Mouse (Mus musculus): ENCODE measurements around the gene Spag9.
"Not testable (repeated sequence)": the region's sequence is repeated elsewhere in the genome, so short reads cannot be mapped to it uniquely, and the experiment has no call there.

The Spag9 gene

DNA sequence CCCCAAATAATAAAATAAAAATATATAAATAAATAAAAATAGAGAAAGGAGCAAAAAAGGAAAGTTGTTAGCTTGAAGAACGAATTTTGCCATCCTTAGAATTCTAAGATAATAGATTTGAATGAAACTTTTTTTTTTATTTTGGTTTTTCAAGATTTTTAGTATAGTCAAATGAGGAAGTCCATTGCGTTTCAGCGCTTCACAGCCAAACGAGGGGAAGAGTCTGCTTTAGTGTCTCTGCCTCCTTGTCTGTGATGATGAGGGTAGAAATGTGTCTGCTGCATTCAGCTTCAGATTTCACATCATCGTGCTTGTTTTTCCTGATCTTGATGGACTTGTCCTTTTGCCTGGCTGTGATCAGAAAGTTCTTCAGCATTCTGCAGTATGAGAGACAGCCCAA is 10.6 kb upstream of the Spag9 start:
- DNase-seq (ENCODE audit: extremely low spot score, low read depth, low spot score), result no peak

- no peak for DNase-seq (ENCODE audit: extremely low spot score, low read depth, low spot score)
Observed at GRCm38 (mm10) chr11:93986298-93986697, 9.6 kb upstream of the Spag9 start.

- DNase-seq (ENCODE audit: extremely low spot score, low read depth, low spot score), result no peak
Observed at GRCm38 (mm10) chr11:93987026-93987425, 8.9 kb upstream of the Spag9 start.

GRCm38 (mm10) chr11:93987625-93988327 is 8.1 kb upstream of the Spag9 start:
- DNase-seq (ENCODE audit: extremely low spot score, low read depth, low spot score), result no peak

GRCm38 (mm10) chr11:93988328-93989062 is 7.4 kb upstream of the Spag9 start:
- DNase-seq (ENCODE audit: extremely low spot score, low read depth, low spot score), result no peak

GRCm38 (mm10) chr11:93994531-93994930 is 1.4 kb upstream of the Spag9 start:
- no peak for DNase-seq (ENCODE audit: extremely low spot score, low read depth, low spot score)

DNA sequence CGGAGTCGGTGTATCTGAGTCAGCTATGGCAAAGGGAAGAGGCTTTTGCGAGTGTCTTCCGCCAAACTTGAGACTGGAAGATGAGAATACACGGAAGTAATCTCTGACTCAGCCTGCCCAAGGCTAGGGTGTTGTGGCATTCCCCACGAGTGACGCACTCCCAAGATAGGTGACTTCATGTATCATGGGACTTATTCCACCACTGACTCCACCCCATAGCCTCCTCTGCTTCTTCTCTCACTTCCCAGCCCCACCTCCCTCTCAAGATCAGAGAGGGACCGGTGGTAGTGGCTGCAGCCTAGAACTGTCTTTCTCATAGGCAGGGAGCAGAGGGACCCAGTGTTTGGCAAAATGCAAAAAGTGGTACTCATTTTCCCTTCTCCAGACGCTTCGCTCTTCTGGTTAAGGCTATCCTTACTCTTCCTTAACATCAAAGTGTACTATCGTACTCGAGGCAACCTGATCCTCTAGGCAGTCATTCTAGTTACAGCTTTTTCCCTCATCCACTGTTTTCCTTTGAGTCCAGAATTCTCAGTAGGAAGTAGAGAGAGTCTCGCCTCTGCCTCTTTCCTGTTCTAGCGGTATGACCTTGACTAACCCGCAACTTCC is 676 bp upstream of the Spag9 start:
- DNase-seq (ENCODE audit: extremely low spot score, low read depth, low spot score), result no peak

GRCm38 (mm10) chr11:93996306-93997140 is 632 bp downstream of the Spag9 start:
- no peak for DNase-seq (ENCODE audit: extremely low spot score, low read depth, low spot score)

GRCm38 (mm10) chr11:93997141-93997775 is 1.4 kb downstream of the Spag9 start:
- no peak for DNase-seq (ENCODE audit: extremely low spot score, low read depth, low spot score)

DNA sequence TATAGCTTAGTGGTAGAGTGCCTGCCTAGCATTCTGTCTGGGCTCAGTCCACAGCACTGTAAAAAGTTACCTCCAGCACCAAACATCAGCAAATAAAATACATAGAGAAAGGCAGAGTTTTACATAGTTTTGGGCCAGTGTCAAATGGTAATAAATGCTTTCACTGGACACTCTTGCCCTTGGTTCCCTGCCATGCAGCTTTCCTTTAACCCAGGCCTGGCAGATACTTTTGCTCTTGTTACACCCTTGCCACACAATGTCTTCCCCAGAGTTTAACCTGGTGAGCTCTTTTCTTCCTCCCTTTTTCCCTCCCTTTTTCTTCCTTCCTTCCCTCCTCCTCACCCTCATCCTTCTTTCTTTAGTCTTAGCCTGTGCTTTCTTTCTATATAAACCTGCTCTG is 3.4 kb downstream of the Spag9 start:
- DNase-seq (ENCODE audit: extremely low spot score, low read depth, low spot score), result no peak

- no peak for DNase-seq (ENCODE audit: extremely low spot score, low read depth, low spot score)
Observed at GRCm38 (mm10) chr11:94003346-94003745, 7.5 kb downstream of the Spag9 start.

- DNase-seq (ENCODE audit: extremely low spot score, low read depth, low spot score), result no peak
Observed at GRCm38 (mm10) chr11:94019091-94019490, 23.2 kb downstream of the Spag9 start.

DNA sequence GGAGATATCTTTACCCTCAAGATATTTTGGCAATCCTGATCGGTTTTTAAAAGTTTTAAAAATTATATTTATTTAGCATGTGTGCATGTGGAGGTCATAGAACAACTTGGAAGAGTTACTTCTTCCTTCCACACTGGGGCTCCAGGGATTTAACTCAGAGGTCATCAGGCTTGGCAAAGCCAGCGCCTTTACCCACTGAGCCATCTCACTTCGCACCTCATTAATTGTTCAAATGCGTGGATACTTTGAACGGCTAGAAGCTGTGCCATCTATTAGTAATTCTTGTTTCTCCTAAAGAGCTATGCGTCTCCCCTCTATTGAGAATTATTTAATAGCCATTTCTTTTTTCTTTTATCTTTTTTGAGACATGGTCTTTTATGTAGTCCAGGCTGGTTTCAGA is 24.5 kb downstream of the Spag9 start:
- no peak for DNase-seq (ENCODE audit: extremely low spot score, low read depth, low spot score)

- DNase-seq (ENCODE audit: extremely low spot score, low read depth, low spot score), result no peak
Observed at GRCm38 (mm10) chr11:94026289-94026688, 30.4 kb downstream of the Spag9 start.

DNA sequence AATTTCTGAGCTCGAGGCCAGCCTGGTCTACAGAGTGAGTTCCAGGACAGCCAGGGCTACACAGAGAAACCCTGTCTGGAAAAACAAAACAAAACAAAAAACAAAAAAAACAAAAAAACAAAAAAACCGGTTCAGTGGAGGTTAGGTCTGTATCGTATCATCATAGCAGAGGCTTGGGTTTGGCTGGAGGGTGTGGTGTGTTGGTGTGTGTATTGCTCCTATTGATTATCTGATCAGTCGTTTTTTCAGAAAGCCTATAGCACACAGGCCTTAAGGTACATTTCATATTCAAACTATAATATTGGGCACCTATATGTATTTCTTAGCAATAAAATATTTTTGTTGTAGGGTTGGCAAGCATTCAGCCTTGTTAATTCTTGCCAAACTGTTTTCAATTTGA is 36.2 kb downstream of the Spag9 start:
- DNase-seq (ENCODE audit: extremely low spot score, low read depth, low spot score), result no peak

GRCm38 (mm10) chr11:94032971-94033370 is 37.1 kb downstream of the Spag9 start:
- no peak for DNase-seq (ENCODE audit: extremely low spot score, low read depth, low spot score)

DNA sequence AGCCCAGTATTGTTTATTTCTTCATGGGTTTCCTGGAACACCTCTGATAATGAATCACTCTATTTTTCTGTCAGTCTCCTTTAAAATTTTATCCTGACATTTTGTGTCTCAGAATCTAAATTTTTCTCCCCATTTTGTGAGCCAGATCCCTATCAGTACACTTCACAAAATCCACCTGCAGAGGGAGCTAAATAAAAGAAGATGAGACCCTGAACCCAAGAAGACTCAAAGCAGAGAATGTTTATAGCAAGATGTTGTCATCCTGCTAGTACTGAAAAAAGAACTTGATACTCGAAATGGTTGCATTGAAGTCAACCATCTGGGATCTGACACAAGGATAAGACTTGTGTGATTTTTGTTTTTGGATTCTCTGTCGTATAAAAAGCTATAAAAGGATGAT is 40.1 kb downstream of the Spag9 start:
- DNase-seq (ENCODE audit: extremely low spot score, low read depth, low spot score), result no peak

GRCm38 (mm10) chr11:94041475-94041874 is 45.6 kb downstream of the Spag9 start:
- DNase-seq (ENCODE audit: extremely low spot score, low read depth, low spot score), result no peak

- not testable (repeated sequence) for DNase-seq (ENCODE audit: extremely low spot score, low read depth, low spot score)
Observed at GRCm38 (mm10) chr11:94042301-94042700, 46.4 kb downstream of the Spag9 start.

DNA sequence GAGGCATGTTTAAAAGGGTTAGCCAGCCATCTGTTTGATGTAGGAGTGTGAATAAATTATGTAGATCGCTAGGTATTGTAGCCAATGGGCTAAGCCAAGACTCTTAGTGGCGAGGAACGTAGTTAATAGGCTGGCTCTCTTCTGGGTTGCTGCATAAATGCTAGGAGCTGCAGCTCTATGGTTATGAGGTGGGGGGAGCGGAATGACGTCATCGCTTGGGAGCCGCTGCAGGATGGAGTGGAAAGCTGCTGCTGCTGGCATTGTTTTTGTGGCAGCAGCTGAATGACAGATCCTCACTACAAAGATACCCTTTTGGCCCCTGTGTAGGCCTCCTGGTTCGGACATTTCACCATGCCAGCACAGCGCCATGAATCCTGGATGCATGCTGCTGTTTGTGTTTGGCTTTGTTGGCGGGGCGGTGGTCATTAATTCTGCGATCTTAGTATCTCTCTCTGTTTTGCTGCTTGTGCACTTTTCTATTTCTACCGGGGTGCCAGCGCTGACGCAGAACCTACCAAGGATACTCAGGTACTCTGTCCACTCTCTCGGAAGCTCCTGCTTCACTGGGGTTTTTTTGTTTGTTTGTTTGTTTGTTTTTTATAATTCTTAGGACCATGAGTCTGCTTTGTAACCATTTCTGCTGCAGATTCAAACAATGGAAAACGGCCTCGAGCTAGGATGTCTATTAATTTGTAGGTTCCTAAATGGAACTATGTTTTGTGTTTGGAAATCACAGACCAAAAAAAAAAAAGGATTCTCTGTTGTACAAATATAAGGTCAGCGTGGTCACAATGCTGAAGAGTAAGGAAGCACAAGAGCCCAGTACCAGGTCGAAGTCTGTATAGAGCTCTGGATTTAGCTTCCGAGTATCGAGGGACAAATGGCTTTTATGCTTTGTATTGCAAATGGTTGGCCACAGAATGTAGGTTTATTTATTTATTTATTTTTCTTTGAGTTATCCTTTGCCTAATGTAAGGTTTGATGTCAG is 48.4 kb downstream of the Spag9 start:
- DNase-seq (ENCODE audit: extremely low spot score, low read depth, low spot score), result peak; percentile 77

All from hindlimb bud, embryonic 11.5 days (tissue).